In genomic region chr9:61906912-61907311, GRCm38 (mm10) we compare ENCODE assay signal across 8 mouse cellular contexts. TPM values are rescaled to one million over a fixed set of nuclear protein-coding genes. Genes with fewer than 3 reads are reported as not detected.
A peak's percentile ranks its signal among the peaks of the same experiment; 100 is the strongest.
DNase-seq lines count a peak whose midpoint lies in the region; ATAC-seq lines count a peak whose summit lies in the region.

No protein-coding gene starts in this region.

- peak; percentile 72 for ATAC-seq in granulocyte monocyte progenitor cell, adult 5-6 weeks (replicated peaks; ENCODE audit: poor library complexity, severe bottlenecking)

- DNase-seq in gastrocnemius, postnatal 10 days = peak; percentile 38
- no peak for DNase-seq in gastrocnemius, adult 18-20 months (ENCODE audit: low spot score)
- peak; percentile 57 for DNase-seq in urinary bladder, postnatal 14 days (ENCODE audit: low spot score)
- no peak for DNase-seq in urinary bladder, adult 2 months (ENCODE audit: low spot score)
- DNase-seq in lung, postnatal 4 days = peak; percentile 49 to 67
- DNase-seq in thymus, postnatal 25 days = peak; percentile 66
- DNase-seq in adipocyte (ENCODE audit: low spot score) = no peak

RNA-seq across cellular contexts. Expression of gene Rplp1, which starts 7.4 kb away (rescaled TPM):
- 1,000 to 10,000 TPM; 1,829 to 1,854 TPM for total RNA-seq in gastrocnemius, postnatal 10 days (2021)
- 1,000 to 10,000 TPM; 1,375 to 1,461 TPM for total RNA-seq in gastrocnemius, adult 18-20 months (2021)
- polyA plus RNA-seq in urinary bladder, adult 2 months (2012; rRNA removed) = 6,512 and 6,766 TPM in 2 replicates
- total RNA-seq in granulocyte monocyte progenitor cell, adult 5-6 weeks (2014; fragmentation: Nextera tagmentation) = 3,366 and 4,270 TPM in 2 replicates
- total RNA-seq in granulocyte monocyte progenitor cell, adult 5-6 weeks (2017) = 4,896 and 5,913 TPM in 2 replicates

RNA-seq across cellular contexts. Expression of gene Kif23, which starts 39.7 kb away (rescaled TPM):
- total RNA-seq in gastrocnemius, postnatal 10 days (2021) = 10 to 100 TPM; 16.9 to 25.0 TPM
- under 1 TPM; 0.37 to 0.88 TPM for total RNA-seq in gastrocnemius, adult 18-20 months (2021)
- polyA plus RNA-seq in urinary bladder, adult 2 months (2012; rRNA removed) = 12.8 and 13.4 TPM in 2 replicates
- 32.7 and 46.7 TPM in 2 replicates for total RNA-seq in granulocyte monocyte progenitor cell, adult 5-6 weeks (2014; fragmentation: Nextera tagmentation)
- total RNA-seq in granulocyte monocyte progenitor cell, adult 5-6 weeks (2017) = 146 and 173 TPM in 2 replicates

Comparison
In these comparisons a context has a peak if more than half of its experiments do, and no peak if none do; other contexts are left out.
1. DNase-seq: peak in gastrocnemius, postnatal 10 days (single experiment), urinary bladder, postnatal 14 days (single experiment), lung, postnatal 4 days (2 of 2) and thymus, postnatal 25 days (single experiment); none in gastrocnemius, adult 18-20 months (single experiment), urinary bladder, adult 2 months (single experiment) and adipocyte (single experiment).
2. RNA of gene Kif23, which starts 39.7 kb away (total RNA-seq): 32.7 to 173 TPM in granulocyte monocyte progenitor cell, adult 5-6 weeks and 16.9 to 25.0 TPM in gastrocnemius, postnatal 10 days; 0.37 to 0.88 TPM in gastrocnemius, adult 18-20 months; every median in the first group is over 4 times any median in the second.